Comparison of ENCODE assay signal across 21 mouse cellular contexts in the genomic region with DNA sequence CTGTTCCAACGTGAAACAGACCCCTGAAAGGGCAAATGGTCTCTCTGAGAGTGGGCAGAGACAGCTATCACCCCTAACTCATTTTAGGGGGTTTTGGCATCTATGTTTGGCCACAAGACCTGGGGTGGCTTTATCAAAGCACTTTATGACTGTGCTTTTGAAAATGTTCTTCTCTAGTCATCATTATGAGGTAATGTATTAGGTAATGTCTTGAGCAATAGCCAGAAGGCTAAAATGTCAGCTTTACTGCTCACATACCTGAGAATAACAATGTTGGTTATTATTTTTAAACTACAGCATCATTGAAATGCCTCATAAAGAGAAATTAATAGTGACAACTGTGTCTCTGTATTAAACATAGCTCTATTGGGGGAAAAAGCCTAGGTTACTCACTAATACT.
DNase-seq lines count a peak whose midpoint lies in the region; ATAC-seq and TF ChIP-seq lines count a peak whose summit lies in the region.
"Had no signal": no experiment of that assay in that cellular context is flagged by ENCODE, and none has a peak within 500 bp of the region (broad histone marks: within the 10 kb centered on the region; RNA-seq: fewer than 3 reads in every experiment).

No protein-coding gene starts in this region.

- 0 out of 2 replicates have a peak overlapping the region, but pooled peaks have one; percentile 28 for H3K27ac ChIP-seq in embryonic facial prominence, embryonic 14.5 days (replicated peaks; ENCODE audit: low read depth, low read length)
- no peak overlapping the region for H3K27ac ChIP-seq in embryonic facial prominence, embryonic 10.5 days (replicated peaks)
- peak overlapping the region; percentile 43; the same call in 1 of the 2 replicates for H3K27ac ChIP-seq in heart, postnatal 0 days (ENCODE audit: low read depth)
- no peak overlapping the region for H3K27ac ChIP-seq in heart, embryonic 10.5 days
- H3K27ac ChIP-seq in embryonic fibroblast, embryonic 13.5 days (ENCODE audit: insufficient read depth, low read length) = peak overlapping the region; percentile 92
- H3K27ac ChIP-seq in forebrain, embryonic 16.5 days (ENCODE audit: low read length) = no peak overlapping the region
- H3K27ac ChIP-seq: forebrain, embryonic 15.5 days; hindbrain, embryonic 13.5 days; hindbrain, postnatal 0 days had no signal

- ATAC-seq in embryonic facial prominence, embryonic 14.5 days (ENCODE audit: low read depth) = no peak
- ATAC-seq in heart, postnatal 0 days (ENCODE audit: insufficient read depth, low read depth) = no peak
- no peak for ATAC-seq in forebrain, embryonic 16.5 days
- ATAC-seq: activated CD4-positive, CD25-positive, alpha-beta regulatory T cell, adult 4 months; forebrain, embryonic 15.5 days; hindbrain, postnatal 0 days had no signal

- no peaks in the 10 kb centered on the region for H3K27me3 ChIP-seq in embryonic facial prominence, embryonic 14.5 days (replicated peaks; ENCODE audit: control insufficient read depth, insufficient read depth, low read length)
- no peaks in the 10 kb centered on the region for H3K27me3 ChIP-seq in embryonic facial prominence, embryonic 10.5 days (replicated peaks; ENCODE audit: low read depth, poor library complexity, severe bottlenecking)
- H3K27me3 ChIP-seq in heart, postnatal 0 days (ENCODE audit: control insufficient read depth, insufficient read depth, low read length) = no peaks in the 10 kb centered on the region
- H3K27me3 ChIP-seq in heart, embryonic 10.5 days (ENCODE audit: insufficient read depth, poor library complexity, severe bottlenecking) = no peaks in the 10 kb centered on the region
- no peaks in the 10 kb centered on the region for H3K27me3 ChIP-seq in forebrain, embryonic 16.5 days (replicated peaks; ENCODE audit: control insufficient read depth, insufficient read depth, low read length)
- H3K27me3 ChIP-seq: CH12.LX; embryonic facial prominence, embryonic 13.5 days; forebrain, embryonic 15.5 days; hindbrain, embryonic 13.5 days had no signal

- H3K4me2 ChIP-seq in embryonic facial prominence, embryonic 14.5 days (ENCODE audit: low read depth, low read length) = no peak overlapping the region
- H3K4me2 ChIP-seq in heart, postnatal 0 days (ENCODE audit: low read depth, low read length) = no peak overlapping the region
- H3K4me2 ChIP-seq in forebrain, embryonic 16.5 days (ENCODE audit: low read length) = no peak overlapping the region
- H3K4me2 ChIP-seq: embryonic facial prominence, embryonic 13.5 days; forebrain, embryonic 15.5 days; hindbrain, embryonic 13.5 days had no signal

- TF ChIP-seq CTCF in heart, postnatal 0 days (IDR thresholded peaks at IDR 0.05; ENCODE audit: low read depth) = no peak
- no peak for TF ChIP-seq CTCF in embryonic fibroblast, embryonic 13.5 days (IDR thresholded peaks at IDR 0.05; ENCODE audit: borderline replicate concordance, insufficient read depth, low read length)

- no peak overlapping the region for H3K4me3 ChIP-seq in embryonic facial prominence, embryonic 14.5 days (ENCODE audit: low read depth, low read length)
- H3K4me3 ChIP-seq in embryonic facial prominence, embryonic 10.5 days = no peak overlapping the region
- no peak overlapping the region for H3K4me3 ChIP-seq in heart, postnatal 0 days (ENCODE audit: low read depth, low read length)
- no peak overlapping the region for H3K4me3 ChIP-seq in heart, embryonic 10.5 days
- H3K4me3 ChIP-seq in embryonic fibroblast, embryonic 13.5 days (ENCODE audit: insufficient read depth, low read length) = no peak overlapping the region
- no peak overlapping the region for H3K4me3 ChIP-seq in forebrain, embryonic 16.5 days (replicated peaks; ENCODE audit: low read length)
- H3K4me3 ChIP-seq: embryonic facial prominence, embryonic 13.5 days; forebrain, embryonic 15.5 days; hindbrain, embryonic 13.5 days had no signal

- DNase-seq in embryonic facial prominence, embryonic 14.5 days (ENCODE audit: low spot score) = no peak
- DNase-seq in embryonic facial prominence, embryonic 10.5 days (ENCODE audit: low spot score) = no peak
- no peak for DNase-seq in heart, postnatal 0 days (ENCODE audit: low spot score)
- no peak for DNase-seq in heart, embryonic 10.5 days (ENCODE audit: low spot score)
- DNase-seq in Muller cell, postnatal 12 days (ENCODE audit: inconsistent ontology term) = peak; percentile 27
- DNase-seq in thymus, adult 18-20 months = no peak
- DNase-seq: adrenal gland, postnatal 14 days; cerebellum, adult 11-12 months; cerebellum, adult 9-10 months; cerebellum, postnatal 25 days; gastrocnemius, postnatal 10 days; heart, postnatal 10 days; kidney, adult 11 months had no signal

- H3K36me3 ChIP-seq in embryonic facial prominence, embryonic 14.5 days (ENCODE audit: control insufficient read depth, insufficient read depth, low read length) = no peaks in the 10 kb centered on the region
- no peaks in the 10 kb centered on the region for H3K36me3 ChIP-seq in embryonic facial prominence, embryonic 10.5 days (replicated peaks)
- H3K36me3 ChIP-seq in heart, postnatal 0 days (replicated peaks; ENCODE audit: control insufficient read depth, insufficient read depth, low read length) = no peaks in the 10 kb centered on the region
- no peaks in the 10 kb centered on the region for H3K36me3 ChIP-seq in heart, embryonic 10.5 days
- no peaks in the 10 kb centered on the region for H3K36me3 ChIP-seq in forebrain, embryonic 16.5 days (ENCODE audit: control insufficient read depth, insufficient read depth)
- H3K36me3 ChIP-seq: embryonic facial prominence, embryonic 13.5 days; forebrain, embryonic 15.5 days; hindbrain, embryonic 13.5 days had no signal

- H3K4me1 ChIP-seq in embryonic facial prominence, embryonic 14.5 days (ENCODE audit: control insufficient read depth, insufficient read depth, low read length) = peaks cover 17% of the 10 kb centered on the region
- H3K4me1 ChIP-seq in embryonic facial prominence, embryonic 10.5 days = peaks cover 2% of the 10 kb centered on the region; the same call in 1 of the 2 replicates
- peaks cover 23% of the 10 kb centered on the region for H3K4me1 ChIP-seq in heart, postnatal 0 days (ENCODE audit: control insufficient read depth, insufficient read depth)
- H3K4me1 ChIP-seq in heart, embryonic 10.5 days = no peaks in the 10 kb centered on the region
- H3K4me1 ChIP-seq in embryonic fibroblast, embryonic 13.5 days (ENCODE audit: control insufficient read depth, insufficient read depth, low read length) = peaks cover 22% of the 10 kb centered on the region
- H3K4me1 ChIP-seq in forebrain, embryonic 16.5 days (replicated peaks; ENCODE audit: control insufficient read depth, insufficient read depth, low read length) = no peaks in the 10 kb centered on the region
- H3K4me1 ChIP-seq: forebrain, embryonic 15.5 days; hindbrain, embryonic 13.5 days had no signal

- 62% methylated on average over 1 of the region's 1 CpGs for WGBS in embryonic facial prominence, embryonic 14.5 days
- WGBS in embryonic facial prominence, embryonic 10.5 days = 87% methylated on average over 1 of the region's 1 CpGs
- WGBS in heart, postnatal 0 days = 48% methylated on average over 1 of the region's 1 CpGs
- 68% methylated on average over 1 of the region's 1 CpGs for WGBS in heart, embryonic 10.5 days
- 75% methylated on average over 1 of the region's 1 CpGs for WGBS in forebrain, embryonic 16.5 days

- no peaks in the 10 kb centered on the region for H3K9me3 ChIP-seq in embryonic facial prominence, embryonic 14.5 days (ENCODE audit: control insufficient read depth, low read length)
- no peaks in the 10 kb centered on the region for H3K9me3 ChIP-seq in embryonic facial prominence, embryonic 10.5 days
- H3K9me3 ChIP-seq in heart, postnatal 0 days (replicated peaks; ENCODE audit: control insufficient read depth, low read length) = no peaks in the 10 kb centered on the region
- no peaks in the 10 kb centered on the region for H3K9me3 ChIP-seq in heart, embryonic 10.5 days
- H3K9me3 ChIP-seq in forebrain, embryonic 16.5 days (ENCODE audit: control insufficient read depth, low read length) = no peaks in the 10 kb centered on the region
- H3K9me3 ChIP-seq: embryonic facial prominence, embryonic 13.5 days; forebrain, embryonic 15.5 days; hindbrain, embryonic 13.5 days had no signal

- TF ChIP-seq EP300 in heart, postnatal 0 days (IDR thresholded peaks at IDR 0.05; ENCODE audit: low read depth) = no peak

- no peak overlapping the region for H3K9ac ChIP-seq in embryonic facial prominence, embryonic 14.5 days (ENCODE audit: low read depth, low read length)
- no peak overlapping the region for H3K9ac ChIP-seq in heart, postnatal 0 days (replicated peaks; ENCODE audit: low read depth, low read length)
- H3K9ac ChIP-seq in forebrain, embryonic 16.5 days (replicated peaks; ENCODE audit: low read depth, low read length) = no peak overlapping the region
- H3K9ac ChIP-seq: embryonic facial prominence, embryonic 13.5 days; forebrain, embryonic 15.5 days; hindbrain, embryonic 13.5 days had no signal

- TF ChIP-seq POLR2A in embryonic fibroblast, embryonic 13.5 days (IDR thresholded peaks at IDR 0.05; ENCODE audit: low read depth, low read length) = no peak

Comparison
In these comparisons a context has a peak if more than half of its experiments do, and no peak if none do; other contexts are left out.
1. H3K27ac ChIP-seq: peak in embryonic facial prominence, embryonic 14.5 days (single experiment), heart, postnatal 0 days (single experiment) and embryonic fibroblast, embryonic 13.5 days (single experiment); none in embryonic facial prominence, embryonic 10.5 days (single experiment), heart, embryonic 10.5 days (single experiment) and forebrain, embryonic 16.5 days (single experiment).